Mouse (Mus musculus): ENCODE results near the gene Arid4a. TPM values are rescaled to one million over a fixed set of nuclear protein-coding genes. Genes with fewer than 3 reads are reported as not detected.
A peak's percentile ranks its signal among the peaks of the same experiment; 100 is the strongest.

Arid4a gene
- polyA plus RNA-seq, 1 experiment from 2014 or later: 38.4 TPM

GRCm38 (mm10) chr12:71135581-71135980 is 119.8 kb downstream of the Arid4a start:
- ATAC-seq (ENCODE audit: low FRiP score) (no peak), DNase-seq (ENCODE audit: low spot score) (no peak)
- 42% methylated on average over 5 of the region's 5 CpGs for WGBS
- Histone ChIP-seq H3K4me3 (ENCODE audit: low read depth, low read length) (peak overlapping the region; percentile 96), H3K9ac (ENCODE audit: low read depth, low read length) (no peak overlapping the region), H3K4me1 (replicated peaks; ENCODE audit: control insufficient read depth, insufficient read depth, low read length) (no peaks in the 10 kb centered on the region; the same call in 1 of the 2 replicates), H3K27me3 (ENCODE audit: control insufficient read depth, insufficient read depth, low read length) (no peaks in the 10 kb centered on the region), H3K27ac (ENCODE audit: low read depth, low read length) (no peak overlapping the region), H3K36me3 (ENCODE audit: control insufficient read depth, insufficient read depth, low read length) (no peaks in the 10 kb centered on the region), H3K4me2 (replicated peaks; ENCODE audit: low read depth, low read length) (peak overlapping the region; percentile 77), H3K9me3 (ENCODE audit: control insufficient read depth, low read length) (no peaks in the 10 kb centered on the region)

- Histone ChIP-seq H3K4me3 (ENCODE audit: low read depth, low read length) (peak within 1 kb of the TSS; percentile 96), H3K4me1 (replicated peaks; ENCODE audit: control insufficient read depth, insufficient read depth, low read length) (no peaks in the 10 kb centered on the region; the same call in 1 of the 2 replicates), H3K36me3 (ENCODE audit: control insufficient read depth, insufficient read depth, low read length) (0 out of 2 replicates have a peak, but pooled peaks cover 3% of the 10 kb centered on the region), H3K9ac (ENCODE audit: low read depth, low read length) (peak within 1 kb of the TSS; percentile 86), H3K9me3 (ENCODE audit: control insufficient read depth, low read length) (no peaks in the 10 kb centered on the region), H3K27ac (ENCODE audit: low read depth, low read length) (peak within 1 kb of the TSS; percentile 51), H3K27me3 (ENCODE audit: control insufficient read depth, insufficient read depth, low read length) (no peaks in the 10 kb centered on the region), H3K4me2 (replicated peaks; ENCODE audit: low read depth, low read length) (peak within 1 kb of the TSS; percentile 77)
- DNase-seq (ENCODE audit: low spot score): peak; percentile 86
- peak; percentile 94 for ATAC-seq (ENCODE audit: low FRiP score)
- under 1% methylated on average over 52 of the region's 52 CpGs for WGBS
Observed at GRCm38 (mm10) chr12:71136130-71136973, 120.6 kb downstream of the Arid4a start, which contains the start of the genes Timm9 and 2700049A03Rik. Timm9 (minus strand) TSS chr12:71136684. 2700049A03Rik (plus strand) TSS chr12:71136848.

GRCm38 (mm10) chr12:71136974-71137491 is 121.2 kb downstream of the Arid4a start:
- Histone ChIP-seq H3K4me2 (replicated peaks; ENCODE audit: low read depth, low read length) (peak overlapping the region; percentile 59), H3K9ac (ENCODE audit: low read depth, low read length) (peak overlapping the region; percentile 86), H3K36me3 (ENCODE audit: control insufficient read depth, insufficient read depth, low read length) (0 out of 2 replicates have a peak, but pooled peaks cover 3% of the 10 kb centered on the region), H3K4me1 (replicated peaks; ENCODE audit: control insufficient read depth, insufficient read depth, low read length) (no peaks in the 10 kb centered on the region; the same call in 1 of the 2 replicates), H3K27ac (ENCODE audit: low read depth, low read length) (peak overlapping the region; percentile 51), H3K9me3 (ENCODE audit: control insufficient read depth, low read length) (no peaks in the 10 kb centered on the region), H3K4me3 (ENCODE audit: low read depth, low read length) (peak overlapping the region; percentile 96), H3K27me3 (ENCODE audit: control insufficient read depth, insufficient read depth, low read length) (no peaks in the 10 kb centered on the region)
- peak; percentile 88 for ATAC-seq (ENCODE audit: low FRiP score)
- WGBS: under 1% methylated on average over 30 of the region's 30 CpGs
- DNase-seq (ENCODE audit: low spot score): peak; percentile 95

GRCm38 (mm10) chr12:71137686-71138085 is 121.9 kb downstream of the Arid4a start:
- Histone ChIP-seq H3K4me1 (replicated peaks; ENCODE audit: control insufficient read depth, insufficient read depth, low read length) (no peaks in the 10 kb centered on the region; the same call in 1 of the 2 replicates), H3K4me2 (replicated peaks; ENCODE audit: low read depth, low read length) (peak overlapping the region; percentile 59), H3K4me3 (ENCODE audit: low read depth, low read length) (peak overlapping the region; percentile 96), H3K36me3 (ENCODE audit: control insufficient read depth, insufficient read depth, low read length) (0 out of 2 replicates have a peak, but pooled peaks cover 3% of the 10 kb centered on the region), H3K27me3 (ENCODE audit: control insufficient read depth, insufficient read depth, low read length) (no peaks in the 10 kb centered on the region), H3K27ac (ENCODE audit: low read depth, low read length) (no peak overlapping the region), H3K9ac (ENCODE audit: low read depth, low read length) (peak overlapping the region; percentile 86; the same call in 1 of the 2 replicates), H3K9me3 (ENCODE audit: control insufficient read depth, low read length) (no peaks in the 10 kb centered on the region)
- no peak for ATAC-seq (ENCODE audit: low FRiP score)
- WGBS: 9% methylated on average over 11 of the region's 11 CpGs
- peak; percentile 6 for DNase-seq (ENCODE audit: low spot score)

GRCm38 (mm10) chr12:71139258-71139828 is 123.6 kb downstream of the Arid4a start:
- DNase-seq (ENCODE audit: low spot score) (no peak), ATAC-seq (ENCODE audit: low FRiP score) (no peak)
- Histone ChIP-seq H3K27ac (ENCODE audit: low read depth, low read length) (no peak overlapping the region), H3K4me2 (replicated peaks; ENCODE audit: low read depth, low read length) (no peak overlapping the region), H3K9ac (ENCODE audit: low read depth, low read length) (no peak overlapping the region), H3K27me3 (ENCODE audit: control insufficient read depth, insufficient read depth, low read length) (no peaks in the 10 kb centered on the region), H3K4me1 (replicated peaks; ENCODE audit: control insufficient read depth, insufficient read depth, low read length) (no peaks in the 10 kb centered on the region; the same call in 1 of the 2 replicates), H3K9me3 (ENCODE audit: control insufficient read depth, low read length) (no peaks in the 10 kb centered on the region), H3K36me3 (ENCODE audit: control insufficient read depth, insufficient read depth, low read length) (peaks cover 6% of the 10 kb centered on the region; the same call in 1 of the 2 replicates), H3K4me3 (ENCODE audit: low read depth, low read length) (no peak overlapping the region)
- 79% methylated on average over 5 of the region's 5 CpGs for WGBS

GRCm38 (mm10) chr12:71141189-71141588 is 125.4 kb downstream of the Arid4a start:
- ATAC-seq (ENCODE audit: low FRiP score): no peak
- Histone ChIP-seq H3K27me3 (ENCODE audit: control insufficient read depth, insufficient read depth, low read length) (no peaks in the 10 kb centered on the region), H3K4me1 (replicated peaks; ENCODE audit: control insufficient read depth, insufficient read depth, low read length) (no peaks in the 10 kb centered on the region; the same call in 1 of the 2 replicates), H3K27ac (ENCODE audit: low read depth, low read length) (no peak overlapping the region), H3K36me3 (ENCODE audit: control insufficient read depth, insufficient read depth, low read length) (peaks cover 6% of the 10 kb centered on the region; the same call in 1 of the 2 replicates), H3K4me2 (replicated peaks; ENCODE audit: low read depth, low read length) (no peak overlapping the region), H3K4me3 (ENCODE audit: low read depth, low read length) (no peak overlapping the region), H3K9ac (ENCODE audit: low read depth, low read length) (no peak overlapping the region), H3K9me3 (ENCODE audit: control insufficient read depth, low read length) (no peaks in the 10 kb centered on the region)
- no peak for DNase-seq (ENCODE audit: low spot score)

- no peaks in the 10 kb centered on the region for H3K27me3 ChIP-seq (ENCODE audit: control insufficient read depth, insufficient read depth, low read length)
- DNase-seq (ENCODE audit: low spot score): peak; percentile 62
- no peak overlapping the region for H3K4me3 ChIP-seq (ENCODE audit: low read depth, low read length)
- H3K9ac ChIP-seq (ENCODE audit: low read depth, low read length): no peak overlapping the region
- WGBS: 84% methylated on average over 3 of the region's 3 CpGs
- no peaks in the 10 kb centered on the region for H3K4me1 ChIP-seq (replicated peaks; ENCODE audit: control insufficient read depth, insufficient read depth, low read length)
- no peak for ATAC-seq (ENCODE audit: low FRiP score)
- no peak overlapping the region for H3K27ac ChIP-seq (ENCODE audit: low read depth, low read length)
- no peaks in the 10 kb centered on the region for H3K9me3 ChIP-seq (ENCODE audit: control insufficient read depth, low read length)
- H3K36me3 ChIP-seq (ENCODE audit: control insufficient read depth, insufficient read depth, low read length): peaks cover 6% of the 10 kb centered on the region
- H3K4me2 ChIP-seq (replicated peaks; ENCODE audit: low read depth, low read length): no peak overlapping the region
Observed at GRCm38 (mm10) chr12:71147641-71148040, 131.9 kb downstream of the Arid4a start.
